Mouse (Mus musculus): Measurements from ENCODE around the gene Gm9887. TPM values are rescaled to one million over a fixed set of nuclear protein-coding genes. Genes with fewer than 3 reads are reported as not detected.

Gm9887 gene
- total RNA-seq (2014; fragmentation: Nextera tagmentation): not detected in 2 replicates
- not detected in 2 replicates for total RNA-seq (2017)

DNA sequence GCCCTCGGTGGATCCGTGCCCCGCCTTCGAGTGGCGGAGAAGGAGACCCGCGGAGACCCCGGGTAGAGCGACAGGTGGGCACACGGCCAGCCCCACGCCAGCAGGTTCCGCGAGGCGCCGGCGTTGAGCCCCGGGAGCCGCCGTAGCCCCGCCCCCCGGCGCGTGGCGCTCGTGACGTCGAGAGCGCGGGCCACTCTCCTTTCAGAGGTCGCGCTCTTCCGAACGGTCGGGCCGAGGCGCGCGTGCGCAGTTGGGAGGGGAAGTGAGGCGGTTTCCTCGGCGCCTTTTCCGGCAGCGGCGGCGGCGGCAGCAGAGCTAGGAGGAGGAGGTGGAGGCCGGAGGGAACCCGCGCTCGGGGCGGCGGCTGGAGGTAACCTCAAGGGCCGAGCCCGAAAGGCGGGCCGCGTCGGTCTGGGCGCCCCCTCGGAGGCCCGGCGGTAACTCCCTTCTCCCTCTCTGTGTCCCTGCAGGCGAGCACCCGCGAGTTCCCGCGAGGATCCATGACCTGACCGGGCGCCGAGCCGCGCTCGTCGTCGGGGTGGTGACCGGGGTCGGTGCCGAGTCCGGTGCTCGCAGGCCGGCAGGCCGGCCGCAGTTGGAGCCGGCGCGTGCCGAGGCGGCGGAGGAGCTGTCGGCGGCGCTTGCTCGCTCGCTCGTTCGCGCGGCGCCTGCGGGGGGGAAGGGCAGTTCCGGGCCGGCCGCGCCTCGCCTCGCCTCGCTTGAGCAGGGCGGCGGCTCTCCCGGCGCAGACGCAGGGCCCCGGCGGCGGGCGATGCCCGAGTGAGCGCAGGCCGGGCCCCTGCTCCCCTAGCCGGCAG, at the start of gene Gm9887, which contains the start of gene Arf6:
Gene Gm9887 (minus strand): TSS at position 605 of the 818 bp plus-strand sequence.
Gene Arf6 (plus strand): TSS at position 297 of the 818 bp plus-strand sequence.
- peak; percentile 72 for ATAC-seq (replicated peaks; ENCODE audit: low FRiP score, low TSS enrichment, poor library complexity, severe bottlenecking)

DNA sequence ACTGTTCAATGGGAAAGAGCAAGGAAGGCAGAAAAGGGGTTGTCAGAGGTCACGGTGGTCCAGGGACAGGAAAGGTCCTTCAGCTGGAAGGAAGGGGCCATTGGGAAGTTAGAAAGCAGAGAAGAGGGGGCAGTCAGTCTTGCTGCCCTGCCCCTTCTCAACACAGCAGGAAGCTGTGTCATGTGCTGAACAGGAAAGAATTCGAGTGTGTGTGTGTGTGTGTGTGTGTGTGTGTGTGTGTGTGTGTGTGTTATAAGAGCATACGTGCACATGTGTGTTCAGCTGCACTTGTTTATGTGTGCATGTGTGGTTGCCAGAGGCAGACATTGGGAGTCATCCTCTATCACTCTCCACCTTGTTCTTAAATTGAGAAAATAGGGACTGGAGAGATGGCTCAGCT, 48.5 kb upstream of the Gm9887 start:
- no peak for ATAC-seq (replicated peaks; ENCODE audit: low FRiP score, low TSS enrichment, poor library complexity, severe bottlenecking)

DNA sequence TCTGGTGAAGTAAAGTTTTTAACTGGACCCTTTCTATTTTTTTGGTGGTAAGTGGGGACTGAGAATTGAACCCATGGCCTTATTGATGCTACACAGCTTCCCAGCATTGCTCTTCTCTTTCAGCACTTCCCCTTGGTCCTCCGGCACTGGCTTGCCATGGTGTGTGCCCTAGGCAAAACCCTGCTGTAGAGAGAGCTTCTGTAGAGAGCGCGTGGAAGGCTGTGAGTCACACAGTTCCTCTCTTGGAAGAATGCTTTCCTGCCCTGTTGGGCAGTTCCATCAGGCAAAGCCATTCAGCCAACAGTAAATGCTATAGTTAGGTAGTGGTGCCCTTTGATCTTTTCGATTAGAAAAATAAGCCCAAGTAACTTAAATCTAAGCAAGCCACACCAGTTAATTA, 47.3 kb upstream of the Gm9887 start:
- no peak for ATAC-seq (replicated peaks; ENCODE audit: low FRiP score, low TSS enrichment, poor library complexity, severe bottlenecking)

DNA sequence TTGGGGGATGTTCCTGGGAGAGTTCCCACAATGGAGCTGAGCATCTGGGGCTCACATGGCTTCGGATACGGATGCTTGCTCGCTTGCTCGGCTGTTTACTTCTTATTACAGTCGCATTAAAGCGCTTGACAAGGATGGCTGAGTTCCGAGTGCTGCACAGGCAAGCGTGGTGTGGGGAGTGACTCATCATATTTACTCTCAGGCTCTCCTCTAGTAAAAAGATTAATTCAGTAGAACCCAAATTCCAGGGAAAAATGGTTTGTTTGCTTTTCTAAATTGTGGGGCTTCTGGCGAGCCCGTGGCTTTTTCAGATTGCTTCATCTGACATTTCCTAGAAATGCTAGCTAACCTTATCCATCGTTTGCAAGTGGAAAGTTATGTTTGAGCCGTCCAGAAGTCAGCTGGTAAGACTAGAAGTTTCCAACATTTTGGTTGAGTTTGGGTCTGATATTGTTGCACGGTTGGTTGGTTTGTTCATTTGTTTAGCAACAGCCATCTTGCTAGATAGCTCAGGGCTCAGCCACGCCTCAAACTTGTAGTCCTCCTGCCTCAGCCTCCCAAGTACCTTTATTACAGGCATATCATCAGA, 46.9 kb upstream of the Gm9887 start:
- no peak for ATAC-seq (replicated peaks; ENCODE audit: low FRiP score, low TSS enrichment, poor library complexity, severe bottlenecking)

DNA sequence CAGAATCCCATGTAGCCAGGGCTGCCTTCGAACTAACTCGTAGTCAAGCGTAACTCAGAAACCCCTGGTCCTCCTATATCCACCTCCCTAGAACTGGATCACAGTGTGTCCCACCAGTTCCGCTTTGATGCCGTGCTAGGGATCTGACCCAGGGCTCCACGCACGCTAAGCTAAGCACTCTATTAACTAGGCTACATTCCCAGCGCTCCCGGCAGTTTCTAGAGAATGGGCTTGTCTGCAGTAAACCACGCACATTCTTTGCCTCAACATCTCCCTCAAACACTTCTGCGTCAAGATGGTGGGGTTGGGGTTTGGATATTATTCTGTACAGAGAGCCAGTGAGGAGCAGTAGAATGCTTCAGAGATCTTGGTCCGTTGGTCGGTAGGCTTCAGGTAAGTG, 46.3 kb upstream of the Gm9887 start:
- no peak for ATAC-seq (replicated peaks; ENCODE audit: low FRiP score, low TSS enrichment, poor library complexity, severe bottlenecking)

DNA sequence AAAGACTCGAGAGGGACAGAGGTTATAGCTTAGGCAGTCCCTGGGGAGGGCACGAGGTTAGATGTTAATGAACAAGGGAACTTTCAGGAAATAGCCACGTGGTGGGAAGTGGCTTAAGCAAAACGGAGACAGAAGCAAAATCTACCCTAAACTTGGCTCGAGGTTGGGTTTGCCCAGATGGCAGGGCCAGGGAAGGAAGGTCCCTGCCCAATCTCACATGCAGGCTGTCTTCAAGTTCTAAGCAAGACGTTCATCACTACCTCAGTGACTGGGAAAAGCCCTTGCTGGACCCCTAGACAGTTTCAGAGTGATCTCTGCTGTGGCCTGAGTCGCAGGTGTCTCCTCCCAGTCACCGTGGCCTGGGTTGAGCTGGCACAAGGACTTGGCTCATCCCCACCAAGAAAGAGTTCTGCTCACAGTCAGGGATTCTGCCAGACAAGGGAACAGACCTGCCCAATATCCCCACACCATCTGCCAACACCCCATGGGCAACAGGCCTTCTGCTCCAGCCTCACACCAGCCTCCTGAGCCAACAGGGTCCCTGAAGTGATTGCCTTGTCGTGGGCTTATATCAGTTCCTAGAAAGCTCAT, 45.5 kb upstream of the Gm9887 start:
- no peak for ATAC-seq (replicated peaks; ENCODE audit: low FRiP score, low TSS enrichment, poor library complexity, severe bottlenecking)

DNA sequence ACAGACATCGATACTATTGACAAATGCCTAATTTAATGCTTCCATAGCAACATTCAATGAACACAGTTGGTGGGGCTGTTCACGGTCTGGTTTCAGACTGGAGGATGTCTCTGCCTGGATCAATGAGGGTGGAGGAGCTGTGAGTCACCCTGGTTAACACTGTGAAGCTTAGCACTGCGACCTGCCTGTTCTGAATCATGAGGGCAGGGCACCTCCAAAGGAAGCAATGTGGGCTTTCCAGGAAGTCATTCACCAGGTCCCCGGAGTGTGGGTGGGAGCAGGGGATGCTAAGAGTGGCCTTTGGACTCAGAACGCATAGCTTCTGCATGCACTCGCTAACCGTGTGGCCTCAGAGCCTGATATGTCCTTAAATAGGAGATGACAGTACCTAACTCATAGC, 44.5 kb upstream of the Gm9887 start:
- no peak for ATAC-seq (replicated peaks; ENCODE audit: low FRiP score, low TSS enrichment, poor library complexity, severe bottlenecking)

DNA sequence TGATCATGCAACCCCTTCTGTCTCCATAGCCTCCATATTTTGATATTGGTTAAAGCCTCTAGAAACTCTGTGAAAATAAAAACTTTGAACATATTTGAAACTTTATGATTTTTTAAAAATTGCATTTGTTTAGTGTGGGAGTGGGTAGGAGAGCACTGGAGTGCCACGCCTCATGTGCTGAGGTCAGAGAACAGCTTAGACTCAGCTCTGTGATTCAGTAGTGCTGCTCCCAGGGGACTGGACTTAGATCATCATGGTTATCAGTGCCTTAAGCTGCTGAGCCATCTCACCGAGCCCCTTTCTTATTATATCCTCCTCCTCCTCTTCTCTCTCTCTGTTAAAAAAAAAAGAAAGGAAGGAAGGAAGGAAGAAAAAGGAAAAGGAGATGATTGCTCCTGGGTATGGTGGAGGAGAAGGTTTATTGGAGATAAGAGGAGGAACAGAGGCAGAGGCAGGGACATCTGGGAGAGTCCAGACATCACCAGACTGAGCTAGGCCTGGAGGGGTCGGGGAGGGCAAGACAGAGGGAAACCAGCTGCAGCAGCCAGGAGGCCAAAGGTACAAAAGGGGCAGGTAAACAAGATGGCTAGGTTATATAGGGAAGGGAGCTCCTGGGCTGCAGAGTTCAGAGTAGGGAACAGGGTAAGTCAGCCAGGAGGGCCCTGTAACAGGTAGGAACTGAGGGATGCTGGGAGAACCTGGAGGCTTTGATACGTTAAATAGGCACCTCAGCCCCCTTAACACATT, 42.7 kb upstream of the Gm9887 start:
- no peak for ATAC-seq (replicated peaks; ENCODE audit: low FRiP score, low TSS enrichment, poor library complexity, severe bottlenecking)

DNA sequence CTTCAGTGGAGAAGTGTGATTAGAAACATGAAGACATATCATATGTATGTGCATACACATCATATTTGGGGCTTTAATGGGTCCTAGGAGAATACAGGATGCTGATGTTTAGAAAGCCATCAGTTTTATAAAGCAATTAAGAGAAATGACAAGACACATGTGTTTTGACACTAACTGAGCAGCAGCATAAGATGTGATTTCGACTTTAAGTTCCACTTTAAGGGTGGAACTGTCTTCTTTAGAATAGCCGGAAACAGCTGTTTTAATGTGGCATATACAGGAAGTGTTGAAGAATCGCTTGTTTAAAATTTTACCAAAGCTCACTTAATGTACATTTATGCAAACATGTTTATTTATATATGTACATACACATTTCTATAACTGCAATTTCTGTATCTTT, 41.0 kb upstream of the Gm9887 start:
- no peak for ATAC-seq (replicated peaks; ENCODE audit: low FRiP score, low TSS enrichment, poor library complexity, severe bottlenecking)

DNA sequence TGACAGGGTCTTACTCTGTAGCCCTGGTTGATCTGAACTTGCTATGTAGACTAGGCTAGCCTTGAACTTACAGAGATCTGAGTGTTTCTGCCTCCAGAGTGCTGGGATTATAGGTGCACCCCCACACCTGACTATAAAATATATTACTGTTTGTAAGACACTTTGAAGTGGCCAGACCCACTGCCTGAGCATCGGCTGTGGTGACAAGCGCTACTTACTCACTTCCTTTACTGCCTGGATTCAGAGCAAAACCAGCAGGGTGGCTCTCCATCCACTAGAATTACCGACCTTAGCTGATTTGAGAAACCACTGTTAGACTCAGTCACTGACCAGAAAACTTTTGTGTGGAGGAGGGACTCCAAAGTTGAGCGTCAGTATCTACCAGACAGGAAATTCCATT, 39.7 kb upstream of the Gm9887 start:
- no peak for ATAC-seq (replicated peaks; ENCODE audit: low FRiP score, low TSS enrichment, poor library complexity, severe bottlenecking)

DNA sequence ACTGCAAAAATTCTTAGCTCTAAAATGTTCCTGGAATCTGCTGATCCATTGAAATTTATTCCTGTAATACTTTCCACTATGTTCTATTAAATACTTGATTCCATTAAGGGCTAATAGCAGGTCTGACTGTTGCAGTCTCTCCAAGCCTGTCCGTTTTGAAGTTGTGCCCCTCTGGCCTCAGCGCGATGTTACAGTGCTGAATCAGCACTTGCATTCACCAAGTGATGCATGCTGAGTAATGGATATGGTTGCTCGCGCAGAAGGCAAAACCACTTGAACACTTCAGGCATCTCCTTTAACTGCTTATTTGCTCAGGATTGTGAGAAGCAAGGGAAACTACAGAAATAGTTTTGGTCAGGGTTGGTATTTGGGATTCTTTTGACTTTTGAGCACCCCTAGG, 38.5 kb upstream of the Gm9887 start:
- ATAC-seq (replicated peaks; ENCODE audit: low FRiP score, low TSS enrichment, poor library complexity, severe bottlenecking): no peak

DNA sequence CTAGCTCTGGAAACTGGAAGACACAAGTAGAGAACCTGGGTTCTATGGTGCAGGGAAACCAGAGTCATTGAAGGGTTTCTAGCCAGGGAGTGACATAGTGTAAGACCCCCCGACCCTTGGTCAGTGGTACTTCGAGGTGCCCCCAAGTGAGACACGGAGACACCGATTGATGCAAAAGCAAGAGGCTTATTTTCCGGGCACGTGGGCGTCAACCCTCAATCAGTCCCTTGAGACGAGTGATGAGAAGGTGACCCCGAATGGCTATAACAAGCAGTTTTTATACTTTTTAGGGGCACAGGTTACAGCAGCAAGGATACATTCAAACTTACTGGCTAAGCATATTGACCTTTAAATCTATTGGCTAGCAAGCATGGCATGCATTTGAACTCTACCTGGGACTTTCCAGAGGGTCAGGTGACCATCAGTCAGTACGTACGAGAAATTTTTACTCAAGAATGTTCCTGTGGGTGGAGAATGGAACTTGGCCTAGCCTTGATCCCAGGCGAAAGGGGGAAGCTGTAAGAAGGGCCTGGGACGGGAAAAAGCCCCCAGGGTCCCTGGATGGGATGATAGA, 30.4 kb upstream of the Gm9887 start:
- no peak for ATAC-seq (replicated peaks; ENCODE audit: low FRiP score, low TSS enrichment, poor library complexity, severe bottlenecking)

DNA sequence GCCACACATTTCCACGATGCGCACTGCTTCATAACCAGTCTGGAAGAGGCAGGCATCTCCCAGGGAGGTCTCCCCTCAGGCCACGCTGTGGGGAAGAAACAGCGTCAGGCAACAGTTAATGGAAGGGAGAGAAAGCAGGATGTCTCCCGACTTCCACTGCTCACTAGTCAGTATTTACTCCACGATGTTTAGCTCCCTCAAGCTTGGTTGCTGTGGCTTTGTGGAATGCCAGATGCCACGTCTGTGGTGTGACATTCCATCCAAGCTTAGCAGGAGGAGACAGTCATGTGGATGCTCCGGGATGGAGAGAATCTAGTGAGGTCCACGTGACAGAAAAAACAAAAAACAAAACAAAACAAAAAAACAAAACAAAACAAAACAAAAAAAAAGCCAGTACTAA, 29.8 kb upstream of the Gm9887 start:
- ATAC-seq (replicated peaks; ENCODE audit: low FRiP score, low TSS enrichment, poor library complexity, severe bottlenecking): no peak

DNA sequence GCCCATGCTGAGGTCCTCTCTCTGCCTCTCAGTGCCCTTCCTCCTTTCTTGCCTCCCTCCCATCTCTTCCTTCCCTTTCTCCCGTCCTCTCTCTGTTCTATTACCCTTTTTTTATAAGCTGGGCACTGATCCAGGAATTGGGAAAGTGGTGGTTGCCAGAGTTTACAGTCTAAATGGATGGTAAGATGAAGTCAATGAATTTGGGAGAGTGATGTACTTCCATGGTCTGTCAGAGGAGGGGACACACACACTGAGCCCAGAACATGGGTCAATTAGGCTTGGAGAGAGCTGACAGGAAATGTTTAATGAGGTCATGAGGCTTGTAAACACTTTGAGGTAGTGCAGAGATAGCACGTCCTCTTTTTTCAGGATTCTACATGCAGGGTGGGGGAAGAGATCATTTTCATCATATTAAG, 28.6 kb upstream of the Gm9887 start:
- ATAC-seq (replicated peaks; ENCODE audit: low FRiP score, low TSS enrichment, poor library complexity, severe bottlenecking): no peak

DNA sequence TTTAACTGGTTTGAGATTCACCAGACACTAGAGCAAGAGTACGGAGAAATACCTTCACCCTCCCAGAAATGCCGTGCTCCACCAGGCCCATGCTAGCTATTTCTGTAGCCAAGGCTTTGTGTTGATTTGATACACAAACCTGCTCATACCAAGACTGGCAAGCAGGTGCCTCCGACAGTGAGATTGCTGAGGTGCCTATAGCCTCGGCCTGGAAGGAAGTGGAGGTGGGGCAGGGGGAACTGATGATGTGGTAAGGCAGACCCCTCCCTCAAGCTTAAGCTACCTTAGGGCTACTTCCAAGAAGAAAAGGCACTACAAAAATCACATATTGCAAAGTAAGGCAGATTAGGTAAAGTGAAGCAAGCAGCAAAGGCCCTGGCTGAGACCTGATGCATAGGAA, 28.1 kb upstream of the Gm9887 start:
- ATAC-seq (replicated peaks; ENCODE audit: low FRiP score, low TSS enrichment, poor library complexity, severe bottlenecking): no peak

DNA sequence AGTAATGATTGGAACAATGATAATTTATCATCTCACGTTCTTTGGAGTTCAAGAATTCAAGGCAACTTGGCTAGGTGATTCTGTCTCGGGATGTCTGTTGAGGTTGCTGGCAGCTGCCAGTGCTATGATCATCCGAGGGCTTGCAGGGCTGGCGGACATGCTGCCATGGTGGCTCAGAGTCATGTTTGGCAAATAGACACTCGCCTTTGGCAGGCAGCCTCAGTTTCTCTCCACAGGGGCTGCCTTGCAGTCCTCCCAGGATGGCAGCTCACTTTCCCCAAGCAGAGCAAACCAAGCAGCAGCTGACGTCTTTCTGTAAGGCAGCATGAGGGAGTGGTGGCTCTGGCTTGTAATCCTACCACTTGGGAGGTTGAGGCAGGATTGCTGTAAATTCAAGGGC, 22.2 kb upstream of the Gm9887 start:
- no peak for ATAC-seq (replicated peaks; ENCODE audit: low FRiP score, low TSS enrichment, poor library complexity, severe bottlenecking)

DNA sequence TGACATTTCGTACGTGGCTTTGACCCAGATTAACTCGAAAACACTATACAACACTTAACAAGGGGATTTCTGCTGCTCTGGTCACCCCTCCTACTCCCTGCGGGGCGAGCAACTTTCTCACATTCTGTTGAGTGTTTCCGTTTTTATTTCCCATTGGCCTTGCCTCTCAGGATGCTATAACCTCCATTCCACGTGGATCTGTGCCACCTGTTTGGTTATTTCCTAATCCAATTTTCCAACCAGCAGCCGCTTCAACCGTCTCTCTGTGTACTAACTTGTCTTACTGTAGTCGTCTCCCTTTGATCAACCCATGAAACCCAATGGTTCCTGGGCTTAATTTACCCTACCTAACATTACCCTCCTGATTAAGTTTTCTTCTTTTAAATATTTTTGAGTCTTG, 20.8 kb upstream of the Gm9887 start:
- no peak for ATAC-seq (replicated peaks; ENCODE audit: low FRiP score, low TSS enrichment, poor library complexity, severe bottlenecking)

DNA sequence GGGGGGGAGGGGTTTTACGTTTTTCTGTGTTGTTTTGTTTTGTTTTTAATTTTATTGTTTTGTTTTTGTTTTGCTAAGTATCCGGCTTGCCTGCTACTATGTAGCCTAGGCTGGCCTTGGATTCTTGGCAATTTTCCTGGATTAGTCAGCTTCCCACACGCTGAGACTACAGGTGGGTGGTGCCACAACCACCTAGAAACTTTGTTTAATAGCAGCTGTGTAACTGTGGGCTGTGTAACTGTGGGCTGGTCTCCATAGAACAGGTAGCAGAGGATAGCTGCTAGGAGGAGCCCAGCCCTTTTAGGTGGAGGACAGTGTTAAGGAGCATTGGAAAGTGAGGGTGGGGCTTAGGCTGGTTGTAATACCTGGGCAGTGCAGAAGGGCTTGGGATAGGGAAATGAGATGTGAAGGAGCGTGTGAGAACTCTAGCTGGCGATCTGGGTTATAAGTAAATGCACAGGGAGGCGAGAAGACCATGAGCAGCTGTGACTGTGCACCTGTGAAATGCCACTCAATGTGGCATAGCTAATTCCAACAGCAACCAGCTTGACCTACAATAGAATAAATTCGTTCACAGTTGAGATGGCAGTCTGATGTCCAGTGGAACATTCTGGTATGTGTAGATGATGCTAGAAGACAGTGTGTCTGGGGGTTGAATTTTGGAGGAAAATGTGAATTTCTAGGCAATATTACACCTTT, 17.9 kb upstream of the Gm9887 start:
- ATAC-seq (replicated peaks; ENCODE audit: low FRiP score, low TSS enrichment, poor library complexity, severe bottlenecking): no peak

DNA sequence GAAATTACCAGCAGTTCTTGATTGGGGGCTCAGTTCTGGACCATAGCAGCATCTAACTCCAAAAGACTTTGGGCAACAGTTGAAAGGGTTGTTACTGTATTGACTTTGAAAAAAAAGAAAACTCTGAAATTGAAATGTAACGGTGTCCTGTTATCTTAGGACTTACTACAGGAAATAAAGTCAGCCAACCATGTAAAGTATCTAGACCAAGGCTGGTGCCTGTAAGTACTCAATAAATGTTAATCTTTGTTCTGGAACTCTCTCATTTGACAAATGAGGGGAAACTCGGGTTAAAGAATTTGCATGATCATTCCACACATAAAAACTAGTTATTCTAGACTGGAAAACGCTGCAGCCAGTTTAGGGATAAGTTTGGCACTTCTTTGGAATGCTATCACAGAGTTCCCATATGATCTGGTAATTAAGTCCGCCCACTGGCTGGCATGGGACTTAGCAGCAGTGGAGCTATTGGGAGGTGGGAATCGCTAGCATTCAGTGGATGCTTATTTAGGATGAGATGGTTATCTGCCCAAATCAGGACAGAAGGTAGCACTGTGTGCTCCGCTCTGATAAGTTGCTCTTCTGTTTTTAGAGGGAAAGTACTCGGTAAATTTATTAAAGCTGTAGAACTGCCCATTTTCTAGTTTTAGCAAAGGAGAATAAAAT, 17.1 kb upstream of the Gm9887 start:
- ATAC-seq (replicated peaks; ENCODE audit: low FRiP score, low TSS enrichment, poor library complexity, severe bottlenecking): 0 out of 2 replicates have a peak, but pooled peaks have one; percentile 27
